Comparison of ENCODE assay signal across 9 mouse cellular contexts in the genomic region with DNA sequence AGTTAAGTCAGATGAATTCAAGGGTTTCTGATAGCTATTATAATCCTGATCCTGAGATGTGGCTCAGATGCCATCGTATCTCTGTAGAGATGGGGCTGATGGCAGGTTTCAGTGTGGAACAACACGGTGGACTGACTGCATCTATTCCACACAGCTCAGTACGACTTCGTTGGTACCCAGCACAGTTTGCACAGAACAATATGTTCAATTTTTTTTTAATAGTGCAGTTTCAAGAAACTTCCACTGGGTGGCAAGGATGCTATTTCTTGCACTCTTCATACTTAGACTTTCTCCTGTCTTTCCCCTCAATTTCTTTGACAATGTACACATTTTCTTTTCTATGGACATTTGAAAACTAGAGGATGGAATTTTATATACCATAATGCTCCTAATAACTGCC.
DNase-seq lines count a peak whose midpoint lies in the region; ATAC-seq and TF ChIP-seq lines count a peak whose summit lies in the region.
"Had no signal": no experiment of that assay in that cellular context is flagged by ENCODE, and none has a peak within 500 bp of the region (broad histone marks: within the 10 kb centered on the region; RNA-seq: fewer than 3 reads in every experiment).

No protein-coding gene starts in this region.

- no peak overlapping the region for H3K4me2 ChIP-seq in heart, postnatal 0 days (ENCODE audit: low read depth, low read length)
- H3K4me2 ChIP-seq in limb, embryonic 14.5 days (replicated peaks; ENCODE audit: low read depth, low read length, severe bottlenecking), result no peak overlapping the region
- H3K4me2 ChIP-seq: embryonic facial prominence, embryonic 13.5 days had no signal

- POLR2A ChIA-PET in Patski (lab: Charles Lee), result no interaction called here

- no peaks in the 10 kb centered on the region for H3K9me3 ChIP-seq in heart, postnatal 0 days (replicated peaks; ENCODE audit: control insufficient read depth, low read length)
- no peaks in the 10 kb centered on the region for H3K9me3 ChIP-seq in limb, embryonic 14.5 days (ENCODE audit: control insufficient read depth, low read length)
- H3K9me3 ChIP-seq: embryonic facial prominence, embryonic 13.5 days had no signal

- H3K27me3 ChIP-seq in heart, postnatal 0 days (ENCODE audit: control insufficient read depth, insufficient read depth, low read length), result no peaks in the 10 kb centered on the region
- H3K27me3 ChIP-seq in Patski, result peaks cover 56% of the 10 kb centered on the region
- H3K27me3 ChIP-seq in limb, embryonic 14.5 days (ENCODE audit: control insufficient read depth, insufficient read depth, low read length), result no peaks in the 10 kb centered on the region
- H3K27me3 ChIP-seq: embryonic facial prominence, embryonic 13.5 days had no signal

- TF ChIP-seq EP300 in heart, postnatal 0 days (IDR thresholded peaks at IDR 0.05; ENCODE audit: low read depth), result no peak

- H3K36me3 ChIP-seq in heart, postnatal 0 days (replicated peaks; ENCODE audit: control insufficient read depth, insufficient read depth, low read length), result no peaks in the 10 kb centered on the region
- H3K36me3 ChIP-seq in limb, embryonic 14.5 days (ENCODE audit: control insufficient read depth, insufficient read depth, low read length), result no peaks in the 10 kb centered on the region
- H3K36me3 ChIP-seq: embryonic facial prominence, embryonic 13.5 days had no signal

- no peak overlapping the region for H3K9ac ChIP-seq in heart, postnatal 0 days (replicated peaks; ENCODE audit: low read depth, low read length)
- no peak overlapping the region for H3K9ac ChIP-seq in limb, embryonic 14.5 days (ENCODE audit: low read depth, low read length, severe bottlenecking)
- H3K9ac ChIP-seq: embryonic facial prominence, embryonic 13.5 days had no signal

- ATAC-seq in heart, postnatal 0 days (ENCODE audit: insufficient read depth, low read depth), result no peak
- peak; percentile 51 for ATAC-seq in Patski
- ATAC-seq in limb, embryonic 14.5 days (ENCODE audit: low FRiP score, low read depth), result no peak
- no peak for ATAC-seq in activated CD4-positive, CD25-positive, alpha-beta regulatory T cell, adult 4 months
- no peak for ATAC-seq in monocyte, adult 5-6 weeks (replicated peaks; ENCODE audit: insufficient number of reproducible peaks, low FRiP score, low TSS enrichment, poor library complexity, severe bottlenecking)

- CTCF ChIA-PET in Patski (lab: Charles Lee), result no interaction called here

- TF ChIP-seq CTCF in heart, postnatal 0 days (IDR thresholded peaks at IDR 0.05; ENCODE audit: low read depth), result peak; percentile 47
- peak; percentile 31 for TF ChIP-seq CTCF in Patski (IDR thresholded peaks at IDR 0.05)

- peak; percentile 16 for DNase-seq in heart, postnatal 0 days (ENCODE audit: low spot score)
- DNase-seq in heart, postnatal 4 days, result no peak
- no peak for DNase-seq in Patski (ENCODE audit: low read depth, low spot score)
- peak; percentile 45 for DNase-seq in embryo, embryonic 11 days
- DNase-seq in limb, embryonic 14.5 days (ENCODE audit: low spot score), result peak; percentile 55
- DNase-seq in thymus, postnatal 14 days, result no peak

- H3K27ac ChIP-seq in heart, postnatal 0 days (ENCODE audit: low read depth), result no peak overlapping the region
- no peak overlapping the region for H3K27ac ChIP-seq in limb, embryonic 14.5 days (replicated peaks; ENCODE audit: low read depth, low read length)
- H3K27ac ChIP-seq: embryonic facial prominence, embryonic 13.5 days had no signal

- whole genome bisulfite sequencing in heart, postnatal 0 days, result 51% methylated on average over 4 of the region's 4 CpGs
- WGBS in limb, embryonic 14.5 days, result 48% methylated on average over 4 of the region's 4 CpGs

- no peaks in the 10 kb centered on the region for H3K4me1 ChIP-seq in heart, postnatal 0 days (ENCODE audit: control insufficient read depth, insufficient read depth)
- H3K4me1 ChIP-seq in limb, embryonic 14.5 days (ENCODE audit: control insufficient read depth, insufficient read depth, low read length), result no peaks in the 10 kb centered on the region
- H3K4me1 ChIP-seq: embryonic facial prominence, embryonic 13.5 days had no signal

- H3K4me3 ChIP-seq in heart, postnatal 0 days (ENCODE audit: low read depth, low read length), result no peak overlapping the region
- H3K4me3 ChIP-seq in limb, embryonic 14.5 days (replicated peaks; ENCODE audit: low read length), result no peak overlapping the region
- H3K4me3 ChIP-seq: embryonic facial prominence, embryonic 13.5 days had no signal

- TF ChIP-seq POLR2A in limb, embryonic 14.5 days (IDR thresholded peaks at IDR 0.05; ENCODE audit: borderline replicate concordance, extremely low read depth, insufficient read depth, insufficient read length), result no peak

- in situ Hi-C loops in Patski (cut with MboI; ENCODE audit: low pct_unique_long_range_greater_than_20kb), result no loop called here

Comparison
In these comparisons a context has a peak if more than half of its experiments do, and no peak if none do; other contexts are left out.
1. DNase-seq: peak in heart, postnatal 0 days (single experiment), embryo, embryonic 11 days (single experiment) and limb, embryonic 14.5 days (single experiment); none in heart, postnatal 4 days (single experiment), Patski (single experiment) and thymus, postnatal 14 days (single experiment).